In genomic region chr2:58007081-58007480, GRCm38 (mm10) we compare ENCODE assay signal across 26 mouse cellular contexts. TPM values are rescaled to one million over a fixed set of nuclear protein-coding genes. Genes with fewer than 3 reads are reported as not detected.
"Had no signal": no experiment of that assay in that cellular context is flagged by ENCODE, and none has a peak within 500 bp of the region (broad histone marks: within the 10 kb centered on the region; RNA-seq: fewer than 3 reads in every experiment).

No protein-coding gene starts in this region.

- H3K27ac ChIP-seq: liver, embryonic 15.5 days; lung, embryonic 15.5 days; macrophage; midbrain, embryonic 12.5 days; midbrain, embryonic 15.5 days; neural tube, embryonic 13.5 days; neural tube, embryonic 15.5 days; stomach, embryonic 15.5 days; stomach, postnatal 0 days had no signal

- H3K9ac ChIP-seq: liver, embryonic 15.5 days; liver, postnatal 0 days; lung, embryonic 15.5 days; midbrain, embryonic 12.5 days; midbrain, embryonic 15.5 days; neural tube, embryonic 13.5 days; neural tube, embryonic 15.5 days; stomach, embryonic 15.5 days had no signal

- H3K9me3 ChIP-seq: liver, embryonic 15.5 days; lung, embryonic 15.5 days; megakaryocyte, embryonic 14.5 days; midbrain, embryonic 12.5 days; midbrain, embryonic 15.5 days; neural tube, embryonic 13.5 days; neural tube, embryonic 15.5 days; stomach, embryonic 15.5 days had no signal

- H3K4me1 ChIP-seq: liver, embryonic 15.5 days; lung, embryonic 15.5 days; megakaryocyte, embryonic 14.5 days; midbrain, embryonic 12.5 days; midbrain, embryonic 15.5 days; neural tube, embryonic 13.5 days; neural tube, embryonic 15.5 days; stomach, embryonic 15.5 days had no signal

- ATAC-seq: liver, postnatal 0 days; lung, postnatal 0 days; midbrain, embryonic 15.5 days had no signal

- H3K4me3 ChIP-seq: liver, embryonic 15.5 days; lung, embryonic 15.5 days; megakaryocyte, embryonic 14.5 days; midbrain, embryonic 12.5 days; midbrain, embryonic 15.5 days; neural tube, embryonic 13.5 days; neural tube, embryonic 15.5 days; stomach, embryonic 15.5 days had no signal

- H3K4me2 ChIP-seq: liver, embryonic 15.5 days; lung, embryonic 15.5 days; midbrain, embryonic 12.5 days; midbrain, embryonic 15.5 days; neural tube, embryonic 13.5 days; neural tube, embryonic 15.5 days; stomach, embryonic 15.5 days had no signal

- H3K27me3 ChIP-seq: liver, embryonic 15.5 days; lung, embryonic 15.5 days; megakaryocyte, embryonic 14.5 days; midbrain, embryonic 12.5 days; midbrain, embryonic 15.5 days; neural tube, embryonic 13.5 days; neural tube, embryonic 15.5 days; stomach, embryonic 15.5 days had no signal

- H3K36me3 ChIP-seq: liver, embryonic 15.5 days; lung, embryonic 15.5 days; midbrain, embryonic 12.5 days; midbrain, embryonic 15.5 days; neural tube, embryonic 13.5 days; neural tube, embryonic 15.5 days; stomach, embryonic 15.5 days had no signal

- DNase-seq: liver, postnatal 0 days; lung, adult 2 months; lung, postnatal 14 days; lung, postnatal 36 days; retina, postnatal 1 day; right cerebral cortex, adult 18-20 months; right cerebral cortex, postnatal 25 days; thymus, adult 18-20 months; thymus, postnatal 14 days; thymus, postnatal 36 days had no signal

RNA-seq across cellular contexts. Expression of gene Galnt5, which starts 9.4 kb away (rescaled TPM):
- total RNA-seq: midbrain, postnatal 0 days; monocyte, adult 5-6 weeks had no signal
- polyA plus RNA-seq: liver, embryonic 15.5 days; liver, postnatal 0 days; macrophage; midbrain, postnatal 0 days had no signal

RNA-seq across cellular contexts. Expression of gene Ermn, which starts 45.6 kb away (rescaled TPM):
- total RNA-seq: megakaryocyte progenitor cell, adult 5-6 weeks; monocyte, adult 5-6 weeks had no signal
- polyA plus RNA-seq: liver, embryonic 15.5 days; liver, postnatal 0 days; lung, adult 2 months; lung, embryonic 15.5 days; macrophage; neural tube, embryonic 11.5 days; spleen, adult 2 months; stomach, embryonic 15.5 days had no signal
